Mouse (Mus musculus) subcutaneous adipose tissue, adult 2 months (tissue): ENCODE data around the gene Tlr11. TPM values are rescaled to one million over a fixed set of nuclear protein-coding genes. Genes with fewer than 3 reads are reported as not detected.

Experiments used
- polyA plus RNA-seq: library from polyadenylated mRNA; depleted of rRNA; stranded (reverse); fragments of >200 nt; gene quantifications from 2 replicates; pipeline ENCODE4 v1.2.3, GENCODE M21; 2012; ENCODE audit warnings: low replicate concordance; rRNA removed

The Tlr11 gene
- polyA plus RNA-seq, result 0.76 and 0.91 TPM in 2 replicates

DNA sequence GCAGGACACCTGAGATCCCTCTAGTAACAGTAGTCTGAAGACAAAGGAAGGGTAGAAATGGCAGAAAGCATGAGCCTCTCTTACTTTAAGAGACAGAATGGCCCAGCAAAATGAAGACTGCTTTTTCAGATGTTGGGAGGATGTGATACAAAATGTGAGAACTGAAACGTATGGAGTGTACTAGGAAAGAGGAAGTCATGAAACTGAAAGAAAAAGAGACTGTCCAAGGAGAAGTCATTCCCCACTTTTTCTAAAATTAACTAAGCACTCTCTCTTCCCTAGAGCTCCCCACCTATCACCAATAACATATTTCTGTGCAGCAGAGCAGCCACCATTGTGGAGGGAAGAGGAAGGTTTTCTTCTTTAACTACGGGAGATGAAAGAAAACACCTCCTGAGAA, at the start of gene Tlr11:
TSS of gene Tlr11 (plus strand) at position 322 of the 400 bp plus-strand sequence.

DNA sequence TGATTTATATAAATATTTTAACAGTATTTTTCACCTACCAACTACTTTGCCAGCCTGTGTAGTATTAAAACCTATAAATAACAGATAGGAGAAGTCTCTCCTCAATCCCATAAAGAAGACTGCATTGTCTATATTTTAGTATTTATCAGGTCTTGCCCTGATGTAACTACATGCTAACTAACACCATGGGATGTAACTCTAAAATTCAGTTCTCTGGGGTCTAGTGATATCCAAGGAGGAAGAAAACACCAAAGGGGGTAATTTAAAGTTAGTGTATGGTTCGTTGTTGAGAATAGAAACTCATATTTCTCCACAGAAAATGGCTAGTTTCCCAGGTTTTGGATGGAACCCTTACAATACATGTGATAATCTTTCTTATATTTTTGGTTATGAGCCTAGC, 31.1 kb upstream of the Tlr11 start, which contains the start of gene Olfr734:
TSS of gene Olfr734 (minus strand) at position 101 of the 400 bp plus-strand sequence.

DNA sequence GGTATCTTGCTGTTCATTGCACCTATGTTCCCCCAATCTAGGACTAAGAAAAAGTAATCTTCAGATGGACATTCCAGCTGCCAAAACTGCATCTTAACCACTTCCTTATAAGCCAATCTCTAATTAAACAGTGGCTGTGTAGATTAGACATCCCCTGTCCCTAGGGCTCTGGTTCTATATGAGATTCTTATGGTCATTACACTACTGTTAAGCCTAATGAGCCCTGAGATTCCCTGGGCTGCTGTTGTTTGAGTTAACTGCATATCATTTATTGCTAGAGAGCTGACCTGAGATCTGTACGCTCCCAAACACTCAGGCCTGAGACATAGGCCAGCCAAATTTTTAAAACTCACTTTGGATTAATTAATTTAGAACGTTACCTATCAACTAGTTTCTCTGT, 8.9 kb upstream of the Tlr11 start, which contains the start of gene Olfr735:
TSS of gene Olfr735 (minus strand) at position 77 of the 400 bp plus-strand sequence.

DNA sequence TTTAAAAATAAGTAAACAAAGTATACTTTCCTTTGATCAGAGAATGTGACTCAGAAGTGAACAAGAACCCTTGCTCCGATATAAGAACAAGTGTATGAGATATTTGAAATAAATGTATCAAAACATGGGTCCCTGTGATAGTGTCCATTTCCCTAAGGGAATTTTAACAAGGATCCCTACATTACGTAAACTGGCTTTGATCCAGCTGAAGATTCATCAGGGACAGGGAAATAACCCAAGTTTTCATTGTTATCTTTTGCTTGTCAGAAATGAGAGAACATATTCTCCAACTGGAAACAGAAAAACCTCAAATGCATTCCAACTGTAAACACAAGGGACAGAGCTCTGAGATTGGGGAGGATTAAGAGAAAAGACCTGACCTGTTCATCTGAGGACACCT, 23.1 kb downstream of the Tlr11 start, which contains the start of gene Olfr736:
TSS of gene Olfr736 (plus strand) at position 301 of the 400 bp plus-strand sequence.

DNA sequence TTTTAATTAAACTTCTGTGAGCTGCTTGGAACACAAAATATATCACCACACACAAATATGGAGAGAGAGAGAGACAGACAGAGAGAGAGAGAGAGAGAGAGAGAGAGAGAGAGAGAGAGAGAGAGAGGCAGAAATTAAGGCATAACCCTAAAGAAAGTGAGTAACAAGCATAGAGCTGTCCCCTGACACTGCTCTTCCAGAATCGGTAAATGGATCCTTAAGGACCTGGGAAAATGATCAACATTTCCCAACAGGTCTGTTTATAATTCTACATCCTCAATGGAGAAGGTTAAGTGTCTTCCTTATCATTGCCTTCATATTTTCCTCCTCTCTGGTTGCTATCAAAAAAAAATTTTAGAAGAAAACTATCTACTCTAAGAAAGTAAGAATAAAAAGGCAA, 49.6 kb downstream of the Tlr11 start, which contains the start of gene Olfr738:
TSS of gene Olfr738 (plus strand) at position 301 of the 400 bp plus-strand sequence.

Other genes with a start within 250 kb of the Tlr11 start
- gene Olfr727, start 234.7 kb upstream of the Tlr11 start, polyA plus RNA-seq, result not detected in 2 replicates
- gene Olfr728, start 215.2 kb upstream of the Tlr11 start, polyA plus RNA-seq, result not detected in 2 replicates
- not detected in 2 replicates for gene Olfr729, start 205.0 kb upstream of the Tlr11 start, polyA plus RNA-seq
- gene Olfr730, start 169.7 kb upstream of the Tlr11 start, polyA plus RNA-seq, result 0.04 TPM in 1 of 2 replicates, not detected in the other
- not detected in 2 replicates for gene Olfr731, start 116.0 kb upstream of the Tlr11 start, polyA plus RNA-seq
- gene Olfr732, start 73.7 kb upstream of the Tlr11 start, polyA plus RNA-seq, result 0.03 TPM in 1 of 2 replicates, not detected in the other
- gene Olfr733, start 56.4 kb upstream of the Tlr11 start, polyA plus RNA-seq, result 0.20 and 0.50 TPM in 2 replicates
- 0.11 TPM in 1 of 2 replicates, not detected in the other for gene Olfr734, start 31.2 kb upstream of the Tlr11 start, polyA plus RNA-seq
- gene Olfr735, start 9.0 kb upstream of the Tlr11 start, polyA plus RNA-seq, result 0.21 and 0.23 TPM in 2 replicates
- gene Olfr736, start 23.2 kb downstream of the Tlr11 start, polyA plus RNA-seq, result not detected in 2 replicates
- gene Olfr738, start 49.7 kb downstream of the Tlr11 start, polyA plus RNA-seq, result not detected in 2 replicates
- gene Olfr739, start 60.7 kb downstream of the Tlr11 start, polyA plus RNA-seq, result not detected in 2 replicates
- not detected in 2 replicates for gene Olfr740, start 87.6 kb downstream of the Tlr11 start, polyA plus RNA-seq
- gene Olfr741, start 114.8 kb downstream of the Tlr11 start, polyA plus RNA-seq, result not detected in 2 replicates
- not detected in 2 replicates for gene Olfr742, start 145.7 kb downstream of the Tlr11 start, polyA plus RNA-seq
- not detected in 2 replicates for gene Olfr743, start 163.9 kb downstream of the Tlr11 start, polyA plus RNA-seq